Mouse (Mus musculus): ENCODE data around the gene Slc51b. TPM values are rescaled to one million over a fixed set of nuclear protein-coding genes. Genes with fewer than 3 reads are reported as not detected.

Gene Slc51b
- total RNA-seq, 2 experiments from 2014 or later, result not detected

DNA sequence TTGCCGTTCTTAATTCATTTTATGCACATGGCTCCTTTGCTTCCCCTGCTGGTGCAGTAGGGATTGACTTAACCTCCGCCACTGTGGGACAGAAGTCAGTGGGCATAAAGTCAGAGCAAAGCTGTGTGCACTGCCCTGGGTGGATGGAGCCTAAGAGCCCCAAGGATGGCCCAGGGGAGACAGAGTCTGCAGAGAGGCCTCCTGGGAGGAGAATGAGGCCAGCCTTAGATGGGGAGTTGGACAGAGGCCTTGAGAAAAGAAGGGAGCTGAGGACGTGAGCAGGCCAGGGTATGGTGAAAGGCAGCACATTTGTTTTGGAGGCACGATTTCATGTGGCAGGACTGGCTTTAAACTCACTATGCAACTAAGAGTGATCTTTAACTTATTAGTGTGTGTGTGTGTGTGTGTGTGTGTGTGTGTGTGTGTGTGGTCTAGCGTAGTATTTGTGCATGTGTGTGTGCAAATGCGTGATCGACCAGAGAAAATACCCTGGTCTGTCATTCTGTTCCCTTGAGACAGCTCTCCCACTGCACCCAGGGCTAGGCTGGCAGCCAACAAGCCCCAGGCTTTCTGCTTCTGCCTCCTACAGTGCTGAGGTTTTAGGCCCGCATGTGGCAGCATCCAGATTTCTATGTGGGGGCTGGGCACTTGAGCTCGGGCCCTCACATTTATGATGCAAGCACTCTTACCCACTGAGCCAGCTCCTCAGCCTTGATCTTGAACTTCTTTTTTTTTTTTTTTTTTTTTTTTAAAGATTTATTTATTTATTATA lies 47.4 kb downstream of the Slc51b start:
- peak in 1 of 2 experiments; percentile 44 for DNase-seq (ENCODE audit: extremely low spot score in 1 of 2, low spot score in 1 of 2)

GRCm38 (mm10) chr9:65374468-65375162 lies 48.1 kb downstream of the Slc51b start:
- no peak for DNase-seq (ENCODE audit: extremely low spot score in 1 of 2, low spot score in 1 of 2)

DNA sequence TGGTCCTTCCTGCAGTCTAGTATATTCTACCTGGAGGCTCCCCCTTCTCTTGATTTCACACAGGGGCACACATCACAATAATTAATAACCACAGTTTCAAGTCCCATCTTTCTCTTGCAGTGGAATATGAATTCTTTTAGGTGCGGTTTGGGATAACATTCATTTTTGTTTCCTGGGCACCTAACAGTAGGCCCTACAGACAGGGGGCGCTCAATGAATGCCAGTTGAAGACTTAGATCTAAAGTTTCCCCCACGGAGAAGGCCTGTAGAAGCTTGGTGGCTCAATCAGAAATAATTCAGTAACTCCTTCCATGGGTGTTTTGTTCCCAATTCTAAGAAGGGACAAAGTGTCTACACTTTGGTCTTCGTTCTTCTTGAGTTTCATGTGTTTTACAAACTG lies 50.3 kb downstream of the Slc51b start:
- peak in 1 of 2 experiments; percentile 62 for DNase-seq (ENCODE audit: extremely low spot score in 1 of 2, low spot score in 1 of 2)

GRCm38 (mm10) chr9:65371756-65372155 lies 51.0 kb downstream of the Slc51b start:
- DNase-seq (ENCODE audit: extremely low spot score in 1 of 2, low spot score in 1 of 2), result no peak

DNA sequence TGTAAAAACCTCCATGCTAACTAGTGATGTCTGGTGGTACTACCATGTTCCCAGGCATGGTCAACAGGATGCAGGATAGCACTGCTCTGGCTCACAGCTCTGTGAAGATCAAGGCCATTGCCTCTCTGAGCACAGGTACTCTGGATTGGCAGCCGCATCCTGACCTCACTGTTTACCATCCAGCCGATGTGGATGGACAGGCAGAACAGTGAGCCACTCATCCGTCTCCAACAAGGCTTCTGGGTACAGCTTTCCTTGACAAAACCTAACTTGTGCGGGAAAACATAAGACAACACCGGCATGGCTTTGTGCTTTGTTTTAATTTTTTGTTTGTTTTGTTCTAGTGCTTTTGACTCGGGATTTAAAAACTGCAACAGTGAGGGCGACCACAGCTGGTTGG lies 57.0 kb downstream of the Slc51b start:
- DNase-seq (ENCODE audit: extremely low spot score in 1 of 2, low spot score in 1 of 2), result no peak

GRCm38 (mm10) chr9:65363684-65364083 lies 59.1 kb downstream of the Slc51b start:
- DNase-seq (ENCODE audit: extremely low spot score in 1 of 2, low spot score in 1 of 2), result no peak

Other genes starting within 250 kb of the Slc51b start
- 1 to 10 TPM; 3.7 to 4.6 TPM for gene Parp16, start 227.6 kb downstream of the Slc51b start, total RNA-seq (2021)
- not detected for gene Cilp, start 157.8 kb downstream of the Slc51b start, total RNA-seq (2021)
- 10 to 100 TPM; 32.8 to 33.3 TPM for gene Clpx, start 128.7 kb downstream of the Slc51b start, total RNA-seq (2021)
- gene Pdcd7, start 76.9 kb downstream of the Slc51b start, total RNA-seq (2021), result 10 to 100 TPM; 25.0 to 25.7 TPM
- gene Ubap1l, start 61.9 kb downstream of the Slc51b start, total RNA-seq (2021), result 1 to 10 TPM; 2.0 to 2.5 TPM
- gene Kbtbd13, start 31.3 kb downstream of the Slc51b start, total RNA-seq (2021), result under 1 TPM; 0.17 to 0.40 TPM
- 1 to 10 TPM; 3.0 to 4.3 TPM for gene Rasl12, start 24.4 kb downstream of the Slc51b start, total RNA-seq (2021)
- 10 to 100 TPM; 15.5 to 20.3 TPM for gene Mtfmt, start 12.8 kb upstream of the Slc51b start, total RNA-seq (2021)
- 10 to 100 TPM; 29.6 to 39.8 TPM for gene Spg21, start 38.0 kb upstream of the Slc51b start, total RNA-seq (2021)
- gene Ankdd1a, start 97.2 kb upstream of the Slc51b start, total RNA-seq (2021), result 1 to 10 TPM; 3.3 to 3.8 TPM
- gene Plekho2, start 157.1 kb upstream of the Slc51b start, total RNA-seq (2021), result 10 to 100 TPM; 11.3 to 13.7 TPM
- under 1 TPM; 0.07 to 0.19 TPM for gene Pif1, start 164.2 kb upstream of the Slc51b start, total RNA-seq (2021)
- gene Rbpms2, start 206.7 kb upstream of the Slc51b start, total RNA-seq (2021), result 1 to 10 TPM; 2.8 to 2.9 TPM
- 100 to 1,000 TPM; 199 to 217 TPM for gene Oaz2, start 245.0 kb upstream of the Slc51b start, total RNA-seq (2021)

Data from layer of hippocampus, postnatal 25 days (tissue).